Mouse (Mus musculus) urinary bladder, postnatal 4 days (tissue): ENCODE measurements around the gene Cd300lf.

Experiments used
- DNase-seq, 2 experiments: peaks; one replicate each; pipeline ENCODE4 v3.0.0; 2021 to 2022; ENCODE audit warnings: low spot score in 2 of 2

Cd300lf gene

DNA sequence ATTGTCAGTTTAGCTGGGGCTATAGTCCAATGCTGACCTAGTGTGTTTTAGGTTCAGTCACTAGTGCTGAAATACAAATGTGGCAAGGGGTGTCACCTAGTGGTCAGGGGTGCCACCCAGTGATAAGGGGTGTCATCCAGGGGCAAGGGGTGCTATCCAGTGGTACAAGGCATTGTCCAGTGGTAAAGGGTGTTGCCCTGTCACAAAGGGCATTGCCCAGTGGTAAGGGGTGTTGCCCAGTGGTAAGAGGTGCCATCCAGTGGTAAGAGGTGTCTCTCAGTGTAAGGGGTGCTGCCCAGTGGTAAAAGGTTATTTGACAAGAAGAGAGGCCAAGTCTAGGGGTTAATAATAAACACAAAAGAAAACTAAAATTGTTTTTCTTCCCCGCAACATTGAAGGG lies 56.4 kb downstream of the Cd300lf start:
- DNase-seq, result no peak

DNA sequence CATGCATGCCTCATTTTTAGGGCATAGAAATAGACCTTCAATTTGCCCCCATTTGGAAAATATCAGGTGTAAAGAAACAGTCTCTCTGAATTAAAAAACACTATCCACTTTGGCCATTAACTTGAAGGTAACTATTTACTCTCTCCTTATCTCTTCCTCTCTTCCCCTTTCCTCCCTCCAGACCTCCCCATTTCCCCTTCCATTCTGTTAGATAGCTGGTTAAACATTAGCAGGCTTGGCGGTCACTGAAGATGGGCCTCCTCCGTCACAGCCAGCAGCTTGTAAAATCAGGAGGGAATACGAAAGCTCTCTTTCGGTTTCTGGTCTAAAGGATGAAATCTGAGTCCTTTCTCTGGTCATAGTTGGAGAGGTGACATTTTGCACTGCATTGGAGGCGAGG lies 57.9 kb downstream of the Cd300lf start:
- no peak for DNase-seq

DNA sequence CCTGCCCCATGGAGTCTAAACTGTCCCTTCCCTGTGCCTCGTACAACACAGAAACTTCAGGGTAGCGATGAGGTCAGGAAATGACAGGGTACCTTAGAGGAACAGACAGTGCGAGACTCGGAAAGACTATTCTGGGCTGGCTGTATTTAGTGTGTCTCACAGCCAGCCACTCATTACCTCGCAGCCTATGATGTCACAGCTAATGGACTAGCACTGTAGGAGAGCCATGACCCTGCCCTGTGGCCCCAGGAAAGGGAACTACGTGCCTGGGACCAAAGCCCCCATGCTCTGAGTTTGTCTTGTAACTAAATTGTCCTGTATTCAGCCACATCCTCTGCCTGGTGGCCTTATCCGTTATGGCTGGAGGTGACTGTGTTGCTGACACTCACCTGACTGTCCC lies 58.4 kb downstream of the Cd300lf start:
- no peak for DNase-seq

DNA sequence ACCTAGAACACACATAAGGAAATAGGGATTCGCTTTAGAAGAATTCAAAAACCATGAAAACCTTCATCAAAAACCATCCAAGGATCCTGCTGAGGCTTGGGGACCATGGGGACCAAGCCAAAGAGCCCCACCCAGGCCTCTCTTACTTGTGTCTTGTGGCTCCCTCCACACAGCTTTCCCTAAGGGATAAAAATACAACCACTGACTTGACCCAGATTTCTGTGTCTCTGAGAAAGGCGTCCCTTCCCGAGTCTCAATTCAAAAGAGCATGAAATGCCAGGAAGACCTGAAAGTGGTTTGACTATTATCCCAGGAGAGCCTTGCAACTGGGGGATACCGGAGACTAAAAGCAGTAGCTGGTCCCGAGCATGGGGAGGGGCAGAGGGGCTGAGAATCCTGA lies 60.8 kb downstream of the Cd300lf start:
- DNase-seq, result no peak

DNA sequence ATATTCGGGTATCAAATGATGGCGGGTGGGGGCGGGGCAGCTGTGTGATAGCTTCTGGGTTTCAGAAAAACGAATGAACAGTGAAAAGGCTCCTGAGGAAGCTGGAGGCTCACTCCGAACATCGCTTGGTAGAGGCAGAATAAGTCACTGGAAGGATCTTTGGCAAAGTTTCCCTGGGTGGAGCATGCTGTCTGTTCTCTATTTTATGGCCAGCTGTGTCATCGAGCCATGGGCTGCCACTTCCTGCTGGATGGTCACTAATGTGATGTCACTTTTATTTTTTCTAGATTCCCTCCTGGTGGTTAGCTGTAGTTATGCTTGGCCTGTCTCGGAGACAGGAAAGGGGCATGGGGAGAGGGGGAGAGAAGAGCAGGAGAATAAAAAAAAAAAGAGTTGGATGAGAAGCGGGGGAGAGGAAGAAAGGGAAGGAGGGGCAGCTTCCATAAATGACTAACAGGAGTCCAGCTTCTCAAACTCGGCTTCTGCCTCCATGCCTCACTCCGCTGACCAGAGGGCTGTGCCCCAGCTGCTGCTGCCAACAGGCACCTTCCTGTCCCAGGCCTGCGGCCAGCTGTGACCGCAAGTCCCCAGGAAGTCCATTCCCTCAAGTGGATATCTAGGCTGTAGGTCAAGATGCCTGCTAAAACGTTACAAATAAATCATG lies 62.0 kb downstream of the Cd300lf start:
- no peak for DNase-seq

DNA sequence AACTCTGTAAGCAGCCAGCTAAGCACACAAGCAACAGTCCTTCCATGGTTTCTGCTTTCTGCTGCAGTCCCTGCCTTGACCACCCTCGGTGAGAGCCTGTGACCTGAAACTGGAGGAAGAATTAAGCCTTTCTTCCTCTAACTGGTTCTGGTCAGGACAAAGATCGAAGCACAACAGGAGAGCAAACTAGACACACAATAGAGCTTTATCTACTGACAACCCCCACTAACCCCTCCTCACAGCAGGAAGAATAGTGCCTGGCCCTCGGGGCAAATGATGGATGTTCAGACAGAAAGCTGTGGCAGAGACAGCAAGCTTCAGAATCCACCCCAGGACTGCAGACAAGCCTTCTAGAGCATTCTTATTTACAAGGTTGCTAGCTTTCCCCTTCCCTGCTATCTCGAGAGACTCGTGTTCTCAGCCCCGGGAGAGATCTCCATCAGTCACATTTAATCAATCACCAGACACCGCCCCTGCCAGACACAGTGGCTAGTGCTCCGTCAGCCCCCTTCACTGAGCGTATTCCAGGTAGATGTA lies 62.7 kb downstream of the Cd300lf start:
- DNase-seq, result no peak

DNA sequence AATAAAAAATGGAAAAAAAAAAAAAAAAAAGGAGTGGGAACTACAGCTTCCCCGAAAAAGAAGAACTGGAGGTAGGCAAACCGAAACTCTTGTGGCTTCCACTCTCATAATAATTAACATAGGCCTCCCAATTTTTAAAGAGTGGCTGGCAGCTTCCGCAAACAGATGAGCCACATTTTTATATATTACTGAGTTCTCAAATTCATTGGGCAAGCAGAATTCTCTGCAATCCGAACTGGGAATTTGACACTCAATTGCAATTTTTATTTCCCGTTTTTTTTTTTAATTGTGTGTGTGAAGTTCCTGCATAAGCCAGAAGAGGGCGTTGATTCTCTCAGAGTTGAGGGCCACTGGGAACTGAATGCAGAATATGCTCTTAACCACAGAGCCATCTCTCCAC lies 67.0 kb downstream of the Cd300lf start:
- DNase-seq, result no peak
